Mouse (Mus musculus): ENCODE measurements around the gene Cdc37. TPM values are rescaled to one million over a fixed set of nuclear protein-coding genes. Genes with fewer than 3 reads are reported as not detected.

The Cdc37 gene
- polyA plus RNA-seq, 1 experiment from 2014 or later, result 165 TPM

DNA sequence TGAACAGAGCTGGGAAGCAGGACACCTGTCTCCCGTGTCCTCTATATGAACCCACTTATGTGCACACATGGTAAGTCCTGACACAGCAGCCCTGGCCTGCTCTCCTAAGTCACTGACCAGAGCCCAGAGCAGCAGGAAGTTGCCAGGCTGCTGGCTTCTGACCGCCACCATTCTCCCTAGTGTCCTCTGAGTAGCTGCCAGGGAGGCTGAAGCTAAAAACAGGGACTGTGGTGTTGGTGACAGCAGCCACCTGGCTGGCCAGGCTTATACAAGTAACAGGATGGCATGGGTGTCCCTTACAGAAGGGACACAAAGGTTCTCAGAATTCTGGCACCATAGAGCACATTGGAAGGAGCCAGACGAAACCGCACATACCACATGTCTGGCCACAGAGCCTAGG lies 4.4 kb downstream of the Cdc37 start:
- Histone ChIP-seq H3K36me3 (ENCODE audit: insufficient read depth, low read length) (peaks cover 24% of the 10 kb centered on the region), H3K4me3 (ENCODE audit: low read depth, low read length) (no peak overlapping the region), H3K27me3 (replicated peaks; ENCODE audit: insufficient read depth, low read length) (no peaks in the 10 kb centered on the region), H3K27ac (ENCODE audit: low read length) (no peak overlapping the region), H3K4me1 (ENCODE audit: insufficient read depth, low read depth, low read length) (peaks cover 17% of the 10 kb centered on the region; the same call in 1 of the 2 replicates), H3K9me3 (ENCODE audit: low read length) (no peaks in the 10 kb centered on the region), H3K4me2 (replicated peaks; ENCODE audit: low read depth, low read length) (no peak overlapping the region), H3K9ac (replicated peaks; ENCODE audit: low read depth) (no peak overlapping the region)
- ATAC-seq, result no peak
- TF ChIP-seq CTCF (IDR thresholded peaks at IDR 0.05) (no peak), EP300 (IDR thresholded peaks at IDR 0.05) (no peak)
- 73% methylated on average over 4 of the region's 4 CpGs for WGBS
- DNase-seq (ENCODE audit: low spot score), result no peak

DNA sequence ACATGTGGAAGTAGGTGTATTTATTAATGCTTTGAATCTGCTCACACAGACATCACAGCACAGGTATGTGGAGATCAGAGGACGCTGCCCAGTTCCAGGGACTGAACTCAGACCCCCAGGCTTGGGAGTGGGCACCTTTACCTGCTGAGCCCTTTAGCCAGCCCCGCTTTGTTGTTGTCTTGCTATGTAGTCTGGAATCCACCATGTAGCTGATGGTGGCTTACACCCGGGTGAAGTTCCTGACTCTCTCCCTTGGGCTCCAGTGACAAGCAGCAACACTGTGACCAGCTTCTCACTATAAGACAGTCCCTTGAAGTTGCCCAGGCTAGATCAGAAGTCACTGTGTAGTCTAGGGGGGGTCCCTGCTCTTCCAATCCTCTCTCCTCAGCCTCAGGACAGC lies 5.4 kb downstream of the Cdc37 start:
- peaks cover 33% of the 10 kb centered on the region for H3K36me3 ChIP-seq (ENCODE audit: insufficient read depth, low read length)
- no peak overlapping the region for H3K9ac ChIP-seq (replicated peaks; ENCODE audit: low read depth)
- no peak for DNase-seq (ENCODE audit: low spot score)
- peaks cover 17% of the 10 kb centered on the region; the same call in 1 of the 2 replicates for H3K4me1 ChIP-seq (ENCODE audit: insufficient read depth, low read depth, low read length)
- H3K4me2 ChIP-seq (replicated peaks; ENCODE audit: low read depth, low read length), result no peak overlapping the region
- H3K4me3 ChIP-seq (ENCODE audit: low read depth, low read length), result no peak overlapping the region
- no peaks in the 10 kb centered on the region for H3K9me3 ChIP-seq (ENCODE audit: low read length)
- H3K27me3 ChIP-seq (replicated peaks; ENCODE audit: insufficient read depth, low read length), result no peaks in the 10 kb centered on the region
- 95% methylated on average over 3 of the region's 3 CpGs for WGBS
- no peak for ATAC-seq
- H3K27ac ChIP-seq (ENCODE audit: low read length), result no peak overlapping the region
- no peak for TF ChIP-seq CTCF (IDR thresholded peaks at IDR 0.05)
- no peak for TF ChIP-seq EP300 (IDR thresholded peaks at IDR 0.05)

DNA sequence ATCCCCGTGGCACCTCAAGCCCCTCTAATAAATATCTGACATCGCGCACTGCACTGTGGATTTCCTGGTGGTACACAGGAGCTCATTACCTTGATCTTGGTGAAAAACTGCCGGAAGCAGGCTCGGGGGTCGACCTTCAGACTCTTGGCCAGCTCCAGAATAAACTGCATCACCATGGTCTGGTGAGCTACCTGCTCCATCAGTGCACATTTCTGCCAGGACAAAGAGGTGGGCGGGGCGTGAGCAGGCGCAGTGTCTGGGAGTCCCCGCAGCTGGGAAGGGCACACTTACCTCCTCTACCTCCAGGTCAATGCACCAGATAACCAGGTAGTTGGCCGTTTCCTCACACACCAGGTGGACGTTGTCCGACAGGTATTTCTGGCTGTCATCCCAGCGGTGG lies 7.9 kb downstream of the Cdc37 start:
- Histone ChIP-seq H3K36me3 (ENCODE audit: insufficient read depth, low read length) (peaks cover 33% of the 10 kb centered on the region), H3K27me3 (replicated peaks; ENCODE audit: insufficient read depth, low read length) (no peaks in the 10 kb centered on the region), H3K4me1 (ENCODE audit: insufficient read depth, low read depth, low read length) (peaks cover 4% of the 10 kb centered on the region; the same call in 1 of the 2 replicates), H3K27ac (ENCODE audit: low read length) (no peak overlapping the region), H3K4me3 (ENCODE audit: low read depth, low read length) (no peak overlapping the region), H3K4me2 (replicated peaks; ENCODE audit: low read depth, low read length) (no peak overlapping the region), H3K9me3 (ENCODE audit: low read length) (no peaks in the 10 kb centered on the region), H3K9ac (replicated peaks; ENCODE audit: low read depth) (no peak overlapping the region)
- 88% methylated on average over 14 of the region's 14 CpGs for WGBS
- DNase-seq (ENCODE audit: low spot score) (no peak), ATAC-seq (no peak)
- no peak for TF ChIP-seq CTCF (IDR thresholded peaks at IDR 0.05)
- no peak for TF ChIP-seq EP300 (IDR thresholded peaks at IDR 0.05)

DNA sequence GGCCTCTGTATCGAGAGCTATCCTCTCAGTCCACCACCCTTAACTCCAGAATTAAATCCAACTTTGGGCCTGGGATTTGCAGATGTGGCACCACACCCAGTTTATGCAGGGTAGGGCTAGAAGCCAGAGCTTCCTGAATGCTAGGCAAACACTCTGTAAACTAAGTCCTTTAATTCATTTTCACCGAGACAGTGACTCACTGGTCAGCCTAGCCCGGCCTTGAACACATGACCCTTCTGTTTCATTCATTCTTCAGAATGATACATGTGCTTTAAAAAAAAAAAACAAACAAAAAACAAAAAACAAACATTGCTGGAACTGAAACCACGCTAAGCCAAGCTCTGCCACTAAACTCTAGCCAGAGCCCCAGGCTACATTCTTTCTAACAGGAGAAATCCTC lies 11.4 kb downstream of the Cdc37 start:
- Histone ChIP-seq H3K4me3 (ENCODE audit: low read depth, low read length) (no peak overlapping the region), H3K27me3 (replicated peaks; ENCODE audit: insufficient read depth, low read length) (no peaks in the 10 kb centered on the region), H3K4me1 (ENCODE audit: insufficient read depth, low read depth, low read length) (peaks cover 5% of the 10 kb centered on the region; the same call in 1 of the 2 replicates), H3K9ac (replicated peaks; ENCODE audit: low read depth) (no peak overlapping the region), H3K4me2 (replicated peaks; ENCODE audit: low read depth, low read length) (no peak overlapping the region), H3K9me3 (ENCODE audit: low read length) (no peaks in the 10 kb centered on the region), H3K36me3 (ENCODE audit: insufficient read depth, low read length) (peaks cover 33% of the 10 kb centered on the region), H3K27ac (ENCODE audit: low read length) (no peak overlapping the region)
- WGBS, result 70% methylated on average over 4 of the region's 4 CpGs
- DNase-seq (ENCODE audit: low spot score) (no peak), ATAC-seq (no peak)
- no peak for TF ChIP-seq CTCF (IDR thresholded peaks at IDR 0.05)
- no peak for TF ChIP-seq EP300 (IDR thresholded peaks at IDR 0.05)

DNA sequence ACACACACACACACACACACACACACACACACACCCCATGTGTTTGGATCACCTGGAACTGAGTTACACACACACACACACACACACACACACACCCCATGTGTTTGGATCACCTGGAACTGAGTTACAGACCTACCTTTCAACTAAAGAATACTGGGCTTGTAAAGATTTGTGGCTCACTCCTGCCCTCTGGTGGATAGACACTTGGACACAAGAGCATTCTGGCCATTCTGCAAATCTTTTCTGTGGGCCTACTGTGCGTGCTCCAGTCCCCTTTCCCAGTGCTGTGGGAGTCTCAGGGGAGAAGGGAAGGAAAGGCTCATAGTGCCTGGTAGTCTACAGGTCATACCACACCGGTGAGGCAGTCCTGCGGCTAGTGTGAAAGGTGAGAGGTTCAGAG lies 12.6 kb downstream of the Cdc37 start:
- WGBS, result 42% methylated on average over 3 of the region's 3 CpGs
- peak; percentile 21; the same call in 1 of the 2 replicates for ATAC-seq
- no peaks in the 10 kb centered on the region for H3K9me3 ChIP-seq (ENCODE audit: low read length)
- H3K27ac ChIP-seq (ENCODE audit: low read length), result no peak overlapping the region
- no peak overlapping the region for H3K4me3 ChIP-seq (ENCODE audit: low read depth, low read length)
- peaks cover 5% of the 10 kb centered on the region; the same call in 1 of the 2 replicates for H3K4me1 ChIP-seq (ENCODE audit: insufficient read depth, low read depth, low read length)
- H3K36me3 ChIP-seq (ENCODE audit: insufficient read depth, low read length), result peaks cover 26% of the 10 kb centered on the region
- peak; percentile 62 for DNase-seq (ENCODE audit: low spot score)
- no peak overlapping the region for H3K4me2 ChIP-seq (replicated peaks; ENCODE audit: low read depth, low read length)
- no peak overlapping the region for H3K9ac ChIP-seq (replicated peaks; ENCODE audit: low read depth)
- peak; percentile 81 for TF ChIP-seq CTCF (IDR thresholded peaks at IDR 0.05)
- no peak for TF ChIP-seq EP300 (IDR thresholded peaks at IDR 0.05)
- no peaks in the 10 kb centered on the region for H3K27me3 ChIP-seq (replicated peaks; ENCODE audit: insufficient read depth, low read length)

DNA sequence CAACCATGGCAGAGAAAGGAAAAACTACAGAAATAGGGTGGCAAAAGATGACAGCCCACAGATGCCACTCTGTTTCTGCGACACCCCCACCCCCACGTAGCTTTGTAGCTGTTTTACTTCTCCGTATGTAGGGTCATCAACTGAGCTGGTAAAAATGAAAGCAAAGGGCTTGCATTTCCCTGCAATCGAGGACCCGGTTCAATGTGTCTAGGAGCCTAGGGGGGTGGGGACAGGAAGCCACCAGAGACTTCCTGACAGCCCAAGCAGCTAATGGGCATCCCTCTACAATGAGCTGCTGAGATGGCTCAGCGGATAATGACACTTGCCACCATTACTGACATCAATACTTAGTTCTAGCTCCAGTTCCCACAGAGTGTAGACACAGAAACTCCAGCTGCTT lies 13.4 kb downstream of the Cdc37 start:
- DNase-seq (ENCODE audit: low spot score) (no peak), ATAC-seq (peak; percentile 32; the same call in 1 of the 2 replicates)
- peak; percentile 50; the same call in 1 of the 2 replicates for TF ChIP-seq EP300 (IDR thresholded peaks at IDR 0.05)
- TF ChIP-seq CTCF (IDR thresholded peaks at IDR 0.05), result no peak
- H3K9ac ChIP-seq (replicated peaks; ENCODE audit: low read depth), result no peak overlapping the region
- H3K9me3 ChIP-seq (ENCODE audit: low read length), result no peaks in the 10 kb centered on the region
- H3K27me3 ChIP-seq (replicated peaks; ENCODE audit: insufficient read depth, low read length), result no peaks in the 10 kb centered on the region
- peaks cover 18% of the 10 kb centered on the region for H3K36me3 ChIP-seq (ENCODE audit: insufficient read depth, low read length)
- H3K27ac ChIP-seq (ENCODE audit: low read length), result peak overlapping the region; percentile 33; the same call in 1 of the 2 replicates
- no peak overlapping the region for H3K4me3 ChIP-seq (ENCODE audit: low read depth, low read length)
- peaks cover 5% of the 10 kb centered on the region; the same call in 1 of the 2 replicates for H3K4me1 ChIP-seq (ENCODE audit: insufficient read depth, low read depth, low read length)
- WGBS, result 59% methylated on average over 6 of the region's 6 CpGs
- no peak overlapping the region for H3K4me2 ChIP-seq (replicated peaks; ENCODE audit: low read depth, low read length)
